Mouse (Mus musculus) urinary bladder, postnatal 14 days (tissue): Measurements from ENCODE around the gene Fras1.

Experiments used
- DNase-seq: peaks from one replicate; pipeline ENCODE4 v3.0.0; 2021; ENCODE audit warnings: low spot score

Fras1 gene

GRCm38 (mm10) chr5:96482054-96482453, 108.3 kb downstream of the Fras1 start:
- DNase-seq = no peak

GRCm38 (mm10) chr5:96492497-96492896, 118.7 kb downstream of the Fras1 start:
- DNase-seq = no peak

GRCm38 (mm10) chr5:96494502-96495292, 120.9 kb downstream of the Fras1 start:
- DNase-seq = no peak

GRCm38 (mm10) chr5:96498083-96498482, 124.3 kb downstream of the Fras1 start:
- DNase-seq = no peak

- no peak for DNase-seq
These were observed 128.0 kb downstream of the Fras1 start for GRCm38 (mm10) chr5:96501783-96502182.

- DNase-seq = no peak
These were observed 128.6 kb downstream of the Fras1 start for GRCm38 (mm10) chr5:96502400-96502799.

GRCm38 (mm10) chr5:96511005-96511404, 137.2 kb downstream of the Fras1 start:
- DNase-seq = no peak

- no peak for DNase-seq
These were observed 139.6 kb downstream of the Fras1 start for GRCm38 (mm10) chr5:96513327-96513726.

- no peak for DNase-seq
These were observed 142.1 kb downstream of the Fras1 start for GRCm38 (mm10) chr5:96515860-96516311.

- no peak for DNase-seq
These were observed 142.6 kb downstream of the Fras1 start for GRCm38 (mm10) chr5:96516329-96516728.

GRCm38 (mm10) chr5:96521541-96521940, 147.8 kb downstream of the Fras1 start:
- no peak for DNase-seq

GRCm38 (mm10) chr5:96522909-96523409, 149.2 kb downstream of the Fras1 start:
- DNase-seq = no peak

GRCm38 (mm10) chr5:96528296-96528695, 154.5 kb downstream of the Fras1 start:
- no peak for DNase-seq

- DNase-seq = no peak
These were observed 156.8 kb downstream of the Fras1 start for GRCm38 (mm10) chr5:96530516-96530915.

GRCm38 (mm10) chr5:96531962-96532361, 158.2 kb downstream of the Fras1 start:
- no peak for DNase-seq

- DNase-seq = no peak
These were observed 162.8 kb downstream of the Fras1 start for GRCm38 (mm10) chr5:96536527-96536926.

GRCm38 (mm10) chr5:96536937-96537336, 163.2 kb downstream of the Fras1 start:
- no peak for DNase-seq

GRCm38 (mm10) chr5:96544112-96544511, 170.4 kb downstream of the Fras1 start:
- no peak for DNase-seq

GRCm38 (mm10) chr5:96545994-96546393, 172.2 kb downstream of the Fras1 start:
- DNase-seq = no peak

- no peak for DNase-seq
These were observed 181.4 kb downstream of the Fras1 start for GRCm38 (mm10) chr5:96554940-96555679.

- no peak for DNase-seq
These were observed 184.5 kb downstream of the Fras1 start for GRCm38 (mm10) chr5:96558049-96558804.

GRCm38 (mm10) chr5:96574586-96574985, 200.8 kb downstream of the Fras1 start:
- DNase-seq = no peak
